Mouse (Mus musculus) heart, adult 11 months (tissue): Measurements from ENCODE around the gene Ptp4a2.
A peak's percentile ranks its signal among the peaks of the same experiment; 100 is the strongest.
"Not testable (repeated sequence)": the region's sequence is repeated elsewhere in the genome, so short reads cannot be mapped to it uniquely, and the experiment has no call there.

Source experiments
- DNase-seq: peaks from one replicate; pipeline ENCODE4 v3.0.0; 2022

Ptp4a2 gene

GRCm38 (mm10) chr4:129854615-129855014, 43.6 kb downstream of the Ptp4a2 start:
- no peak for DNase-seq

DNA sequence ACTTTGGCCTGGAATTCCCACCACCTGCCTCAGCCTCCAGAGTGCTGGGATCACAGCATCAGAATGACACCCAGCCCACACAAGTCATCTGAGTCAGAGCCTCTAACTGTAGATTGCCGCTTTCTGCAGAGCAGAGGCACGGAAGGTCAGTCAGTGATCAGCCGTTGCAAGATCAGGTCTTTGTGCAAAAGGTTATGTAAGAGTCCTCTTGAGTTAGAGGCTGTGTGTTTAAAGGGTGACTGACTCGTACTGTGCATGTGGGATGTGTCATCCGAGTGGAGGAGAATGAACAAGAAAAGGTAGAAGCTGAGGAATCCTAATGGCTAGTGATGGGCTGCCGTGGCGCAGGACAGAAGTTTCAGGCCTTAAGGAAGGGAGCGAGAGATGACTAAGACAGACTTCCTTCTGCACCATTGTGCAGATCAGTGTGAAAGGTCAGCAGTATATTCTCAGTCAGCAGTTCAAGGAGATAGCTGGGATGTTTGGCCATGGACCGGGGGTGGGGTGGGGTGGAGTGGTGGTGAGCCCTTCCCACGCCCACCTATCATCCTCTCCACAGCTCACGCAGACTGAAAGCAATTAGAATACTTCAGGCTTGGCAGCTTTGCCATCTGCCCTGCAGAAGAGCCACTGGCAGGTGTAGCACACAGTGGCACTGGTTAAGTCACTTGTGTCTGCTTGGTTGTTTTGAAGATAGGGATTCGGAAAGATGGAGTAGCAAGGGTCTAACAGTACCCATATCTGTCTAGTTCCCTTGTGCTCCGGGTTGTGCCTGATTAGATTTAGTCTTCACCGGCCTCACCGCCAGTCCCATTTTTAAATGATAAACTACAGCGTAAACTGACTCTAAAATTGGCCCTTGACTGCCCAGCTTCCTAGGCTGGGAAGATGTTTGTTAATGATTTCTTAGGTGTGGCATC, 44.3 kb downstream of the Ptp4a2 start:
- DNase-seq = no peak

DNA sequence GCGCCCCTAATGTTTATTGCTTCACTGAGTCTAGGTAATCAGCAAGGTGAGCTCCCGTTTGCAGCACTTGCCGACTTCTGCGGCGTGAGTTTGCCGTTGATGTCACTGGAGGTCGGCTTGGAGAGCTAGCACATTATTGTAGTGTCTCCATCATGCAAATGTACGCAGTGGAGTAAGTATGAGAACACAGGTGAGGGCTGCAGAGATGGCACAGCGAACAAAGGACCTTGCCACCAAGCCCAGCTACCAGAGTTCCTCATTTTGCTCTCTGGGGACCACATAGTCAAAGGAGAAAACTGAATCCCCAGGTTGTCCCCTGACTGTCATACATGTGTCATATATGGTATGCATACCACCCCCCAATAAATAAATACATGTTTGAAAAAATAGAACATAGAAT, 49.4 kb downstream of the Ptp4a2 start:
- DNase-seq = no peak

GRCm38 (mm10) chr4:129861400-129861799, 50.4 kb downstream of the Ptp4a2 start:
- no peak for DNase-seq

DNA sequence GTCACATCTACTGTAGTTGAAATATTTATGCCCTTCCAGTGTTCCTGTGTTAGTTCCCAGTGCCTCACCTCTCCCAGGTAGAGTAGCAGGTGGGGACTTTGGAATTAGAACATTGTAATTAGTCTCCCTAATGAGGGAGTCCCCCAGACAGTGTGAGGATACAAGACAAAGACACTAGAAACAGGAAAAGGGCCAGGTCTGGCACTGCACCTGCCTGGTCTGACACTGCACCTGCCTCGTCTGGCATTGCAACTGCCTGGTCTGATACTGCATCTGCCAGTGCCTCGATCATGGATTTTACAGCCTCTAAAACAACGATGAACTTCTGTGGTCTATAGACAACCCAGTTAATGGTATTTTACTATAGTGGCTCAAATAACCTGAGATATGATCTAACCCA, 51.3 kb downstream of the Ptp4a2 start:
- no peak for DNase-seq

- not testable (repeated sequence) for DNase-seq
Observed at GRCm38 (mm10) chr4:129866171-129866570, 55.2 kb downstream of the Ptp4a2 start.

DNA sequence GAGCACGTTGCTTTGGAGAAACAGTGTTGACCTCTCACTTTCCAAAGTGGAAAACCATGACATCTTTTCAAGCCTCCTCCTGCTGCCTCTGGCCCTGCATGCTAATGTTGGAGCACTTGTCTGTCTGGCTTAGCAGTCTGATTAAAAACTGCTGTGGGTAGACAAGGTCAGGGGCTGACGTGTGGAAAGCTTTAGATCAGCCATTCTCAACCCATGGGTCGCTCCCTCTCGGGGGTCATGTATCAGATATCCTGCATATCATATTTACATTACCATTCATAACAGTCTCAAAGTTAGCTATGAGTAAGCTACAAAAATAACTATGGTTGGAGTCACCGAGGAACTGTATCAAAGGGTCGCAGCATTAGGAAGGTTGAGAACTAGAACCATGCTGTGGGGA, 57.2 kb downstream of the Ptp4a2 start:
- DNase-seq = no peak

DNA sequence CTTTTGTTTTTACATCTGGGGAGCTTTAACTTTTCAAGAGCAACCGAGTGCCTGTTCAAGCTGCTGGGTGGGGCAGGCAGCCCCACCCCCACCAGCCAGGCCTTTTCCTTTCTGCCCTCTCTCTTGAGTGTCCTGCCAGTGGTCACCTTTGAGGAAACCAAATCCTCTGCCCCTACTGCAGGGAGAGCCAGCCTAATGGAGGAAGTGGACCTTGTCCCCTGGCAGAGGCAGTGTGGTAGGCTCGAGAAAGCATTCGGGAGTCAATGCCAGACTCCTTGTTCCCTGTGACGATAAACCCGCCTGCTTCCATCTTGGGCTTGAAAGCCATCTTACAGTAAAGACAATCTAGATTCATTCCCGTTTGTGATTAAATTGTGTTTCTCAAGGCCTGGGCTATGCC, 59.5 kb downstream of the Ptp4a2 start:
- no peak for DNase-seq

DNA sequence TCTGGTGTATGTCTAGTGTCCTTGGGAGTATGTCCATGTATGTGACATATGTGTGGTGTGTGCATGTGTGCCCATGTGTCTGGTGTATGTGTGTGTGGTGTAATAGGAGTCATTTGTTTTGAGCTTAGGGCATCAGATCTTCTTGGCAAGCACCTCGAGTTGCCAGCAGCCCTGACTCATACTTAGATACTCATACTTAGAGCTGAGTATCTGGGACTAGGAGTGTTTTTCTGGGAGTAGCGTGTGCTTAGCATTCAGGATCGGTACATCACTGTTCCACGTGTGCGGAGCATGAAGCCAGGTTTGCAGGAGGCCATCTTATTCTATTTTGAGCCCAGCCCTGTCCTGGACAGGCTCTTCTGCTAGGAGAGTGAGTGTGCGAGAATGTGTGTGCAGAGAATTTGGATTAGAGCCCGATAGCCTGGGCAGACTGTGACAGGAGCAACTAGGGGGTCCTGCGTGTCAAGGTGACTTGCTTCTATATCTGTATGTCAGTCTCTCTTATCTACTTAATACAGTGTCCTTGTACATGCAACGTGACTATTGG, 61.4 kb downstream of the Ptp4a2 start:
- DNase-seq = no peak

- DNase-seq = no peak
Observed at GRCm38 (mm10) chr4:129874805-129875204, 63.8 kb downstream of the Ptp4a2 start.

GRCm38 (mm10) chr4:129875406-129875805, 64.4 kb downstream of the Ptp4a2 start:
- no peak for DNase-seq

DNA sequence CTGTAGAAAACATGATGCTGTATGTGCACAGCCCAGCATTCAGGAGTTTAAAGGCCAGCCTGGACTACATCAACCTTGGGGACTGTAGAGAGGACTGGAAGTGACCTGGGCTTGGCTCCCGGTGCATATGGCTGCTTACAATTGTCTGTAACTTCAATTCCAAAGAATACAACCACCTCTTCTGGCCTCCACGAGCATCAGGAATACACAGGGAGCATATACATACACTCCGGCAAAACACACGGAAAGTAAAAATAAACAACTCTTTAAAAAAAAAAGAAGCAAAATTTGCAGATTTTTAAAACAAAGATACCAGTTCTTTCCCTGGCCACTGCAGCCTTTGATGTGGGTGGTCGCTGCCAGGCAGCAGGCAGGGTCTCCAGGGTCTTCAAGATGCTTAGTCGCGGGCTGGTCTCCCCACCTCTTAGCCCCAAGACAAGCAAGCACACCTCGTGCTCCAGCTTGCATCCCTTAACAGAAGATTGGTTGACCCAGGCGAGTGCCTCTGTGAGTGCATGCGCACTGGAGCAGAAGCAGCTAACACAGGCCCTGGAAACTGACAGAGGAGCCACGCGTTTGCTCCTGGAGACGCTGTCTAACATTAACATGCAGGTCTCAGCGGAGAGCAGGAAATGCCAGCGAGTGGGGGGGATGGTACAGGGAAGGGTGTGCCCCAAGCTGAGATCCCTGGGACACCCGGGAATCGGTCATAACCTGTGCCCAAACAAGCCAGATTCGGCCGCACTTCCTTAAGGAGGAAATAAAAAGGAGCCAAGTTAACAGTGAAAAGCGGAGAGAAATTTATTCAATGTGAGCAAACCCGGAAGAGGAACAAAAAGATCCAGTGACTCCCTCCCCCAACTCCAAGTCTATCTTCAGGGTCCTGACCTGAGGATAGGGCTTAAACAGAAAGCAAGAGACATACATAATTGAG, 66.1 kb downstream of the Ptp4a2 start:
- DNase-seq = peak; percentile 99

GRCm38 (mm10) chr4:129877967-129878655, 67.1 kb downstream of the Ptp4a2 start:
- DNase-seq = no peak

GRCm38 (mm10) chr4:129878656-129879145, 67.7 kb downstream of the Ptp4a2 start:
- no peak for DNase-seq

DNA sequence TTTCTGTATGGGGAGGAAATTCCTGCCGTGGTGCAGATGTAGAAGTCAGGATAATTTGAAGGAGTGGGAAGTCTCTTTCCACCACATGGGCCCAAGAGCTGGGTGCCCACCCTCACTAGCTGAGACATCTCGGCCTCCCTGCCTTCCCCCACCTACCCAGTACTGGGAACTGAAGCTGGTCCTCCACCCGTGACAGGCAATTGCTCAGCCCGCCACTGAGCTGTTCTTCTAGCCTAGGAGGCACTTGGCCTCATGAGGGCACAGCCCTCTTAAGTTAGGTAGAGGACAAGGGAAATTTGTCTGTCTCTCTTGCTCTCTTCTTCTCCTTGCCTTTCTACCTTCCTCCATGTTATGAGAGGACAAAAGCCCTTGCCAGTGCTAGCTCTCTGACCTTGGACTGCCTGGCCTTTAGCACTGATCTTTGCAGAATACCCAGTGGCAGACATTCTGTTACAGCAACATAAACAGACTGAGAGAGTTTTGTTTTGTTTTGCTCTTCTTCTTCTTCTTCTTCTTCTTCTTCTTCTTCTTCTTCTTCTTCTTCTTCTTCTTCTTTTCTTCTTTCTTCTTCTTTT, 68.3 kb downstream of the Ptp4a2 start:
- DNase-seq = no peak

DNA sequence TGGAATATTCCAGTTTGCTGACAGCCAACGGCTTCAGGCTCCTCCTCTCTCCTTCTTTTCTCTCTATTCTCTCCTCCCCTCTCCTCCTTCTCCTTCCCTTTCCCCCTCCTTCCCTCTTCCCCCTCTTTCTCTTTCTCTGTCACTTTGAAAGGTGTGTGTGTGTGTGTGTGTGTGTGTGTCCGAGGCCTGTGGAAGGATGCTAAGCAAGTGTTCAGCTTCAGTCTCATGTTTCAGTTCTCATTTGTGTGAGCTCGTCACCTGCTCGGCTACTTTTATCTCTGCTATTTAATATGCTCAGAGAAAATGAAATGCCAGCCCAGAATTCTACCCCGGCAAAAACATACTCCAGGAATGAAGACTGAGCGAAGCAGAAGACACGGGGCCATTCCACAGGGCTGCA, 69.6 kb downstream of the Ptp4a2 start:
- DNase-seq = no peak

GRCm38 (mm10) chr4:129881661-129882060, 70.6 kb downstream of the Ptp4a2 start:
- peak; percentile 92 for DNase-seq

DNA sequence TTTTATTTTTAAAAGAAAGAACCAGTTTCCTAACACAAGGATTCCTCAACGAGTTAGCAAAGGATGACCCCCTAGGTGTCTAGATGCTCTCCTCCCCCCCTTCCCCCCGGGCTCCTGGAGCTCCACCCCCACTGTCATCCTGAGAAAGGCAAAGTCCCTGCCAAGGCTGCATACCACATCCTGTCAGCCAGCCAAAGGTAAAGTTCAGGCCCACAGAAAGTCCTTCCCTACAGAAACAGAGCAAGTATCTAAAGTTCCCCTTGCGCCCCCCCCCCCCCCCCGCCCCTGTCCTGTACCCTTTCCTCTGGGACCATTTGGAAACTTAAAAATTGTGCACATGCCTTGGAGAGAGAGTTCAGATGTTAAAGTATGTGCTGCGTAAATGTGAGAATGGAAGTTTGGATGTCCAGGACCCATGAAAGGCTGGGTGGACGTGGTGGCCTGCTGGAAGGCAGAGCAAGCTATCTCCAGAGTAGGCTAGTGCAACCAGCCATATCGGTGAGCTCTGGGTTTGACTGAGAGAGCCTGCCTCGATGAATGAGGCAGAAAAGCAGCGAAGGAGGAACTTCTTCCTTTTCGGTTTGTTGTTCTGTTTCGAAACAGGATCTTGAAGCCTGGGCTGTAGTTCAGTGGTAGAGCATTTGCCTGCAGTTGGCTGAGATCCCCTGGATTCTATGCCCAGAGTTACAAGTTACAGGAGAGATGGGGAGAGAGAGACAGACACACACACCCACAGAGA, 71.7 kb downstream of the Ptp4a2 start:
- peak; percentile 97 for DNase-seq

GRCm38 (mm10) chr4:129884041-129884930, 73.3 kb downstream of the Ptp4a2 start:
- peak; percentile 94 for DNase-seq

DNA sequence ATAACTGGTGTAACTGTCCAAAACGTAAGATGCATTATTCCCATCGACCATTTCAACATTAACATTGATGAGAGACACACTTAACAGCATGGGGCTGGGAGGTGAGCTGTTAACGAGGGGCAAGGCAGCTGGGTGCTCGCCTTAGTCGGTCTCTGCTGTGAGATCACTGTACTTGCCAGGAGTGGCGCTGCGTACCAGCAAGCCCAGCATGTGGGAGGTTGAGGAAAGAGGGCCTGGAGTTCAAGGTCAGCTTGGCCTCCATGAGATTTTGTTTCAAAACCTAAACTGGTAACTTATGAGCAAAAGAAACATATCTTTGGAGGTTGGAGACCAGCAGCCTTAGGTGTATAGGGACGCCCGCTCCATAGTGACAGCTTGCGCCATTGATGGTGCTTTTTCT, 78.6 kb downstream of the Ptp4a2 start:
- DNase-seq = no peak
